Mouse (Mus musculus) forebrain, postnatal 0 days (tissue): ENCODE measurements at regions not wholly inside any gene's neighbourhood (a gene's known extent, or its start where the extent isn't known, plus 50 kb on each side); places are given as distances from the start of the nearest gene placed in this dataset.

Source experiments
- ATAC-seq: fragments of 200-750 bp; cut with Nextera tagmentation; 2 replicates; pipeline ENCODE4 v1.8.0; 2017; ENCODE audit warnings: mild to moderate bottlenecking, moderate library complexity
- DNase-seq: peaks from one replicate; pipeline ENCODE4 v3.0.0-alpha.2; 2015
- H3K27ac ChIP-seq: fragments of 300-500 bp; sonication (generic); 2 replicates; pipeline ENCODE4 v1.5.1; 2014; ENCODE audit warnings: low read depth, mild to moderate bottlenecking, antibody characterized with exemption, low read length, moderate library complexity, mixed read lengths
- H3K27me3 ChIP-seq: fragments of 300-500 bp; sonication (generic); 2 replicates; pipeline ENCODE4 v1.6.1; 2014; ENCODE audit warnings: mild to moderate bottlenecking, low read length, mixed read lengths; ENCODE audit not compliant: insufficient read depth
- H3K36me3 ChIP-seq: fragments of 300-500 bp; sonication (generic); 2 replicates; pipeline ENCODE4 v1.6.1; 2014; ENCODE audit warnings: mild to moderate bottlenecking, moderate library complexity; ENCODE audit not compliant: insufficient read depth
- H3K4me1 ChIP-seq: fragments of 300-500 bp; sonication (generic); 2 replicates; pipeline ENCODE4 v1.6.1; 2014; ENCODE audit warnings: antibody characterized with exemption; ENCODE audit not compliant: insufficient read depth
- H3K4me2 ChIP-seq: fragments of 300-500 bp; sonication (generic); 2 replicates; pipeline ENCODE4 v1.6.1; 2014; ENCODE audit warnings: low read depth, mild to moderate bottlenecking, moderate library complexity
- H3K4me3 ChIP-seq: fragments of 300-500 bp; sonication (generic); 2 replicates; pipeline ENCODE4 v1.5.1; 2014; ENCODE audit warnings: low read depth, low read length, mixed read lengths
- H3K9ac ChIP-seq: fragments of 300-500 bp; sonication (generic); 2 replicates; pipeline ENCODE4 v1.6.1; 2014; ENCODE audit warnings: mild to moderate bottlenecking
- H3K9me3 ChIP-seq: fragments of 300-500 bp; sonication (generic); 2 replicates; pipeline ENCODE4 v1.6.1; 2016; ENCODE audit warnings: low read length
- CTCF ChIP-seq: sonication (generic); IDR thresholded peaks from 2 replicates; pipeline ENCODE4 v1.5.1; 2016; ENCODE audit warnings: antibody characterized with exemption, control low read depth, low read depth
- WGBS: fragments of 180-500 bp; shearing (Covaris S2); extraction: QIAGEN DNeasy Blood & Tissue Kit; methylation state at CpG from one replicate; pipeline ENCODE4 v1.1.7; 2014; 5-methylcytosine and 5-hydroxymethylcytosine counted together

DNA sequence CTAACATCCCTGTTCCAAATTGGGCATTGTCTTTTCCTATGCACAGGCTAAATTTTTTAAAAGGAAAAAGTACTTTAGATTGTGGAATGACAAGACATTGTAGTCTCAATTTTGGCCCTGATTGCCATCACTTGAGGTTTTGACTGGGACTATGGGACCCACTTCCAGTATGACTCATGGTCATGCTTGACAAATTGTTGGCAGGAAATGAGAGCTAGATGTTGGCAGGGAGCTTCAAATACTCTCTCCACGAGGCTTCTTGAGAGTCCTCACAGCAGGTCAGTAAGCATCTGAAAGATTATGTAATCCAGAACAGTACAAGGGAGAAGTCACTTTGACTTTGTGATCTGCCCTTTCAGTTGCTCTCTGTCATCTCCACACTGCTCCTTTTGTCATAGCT, 1135.4 kb upstream of the Lrrc6 start:
- WGBS: 14% methylated on average over 1 of the region's 1 CpGs
- DNase-seq: no peak

DNA sequence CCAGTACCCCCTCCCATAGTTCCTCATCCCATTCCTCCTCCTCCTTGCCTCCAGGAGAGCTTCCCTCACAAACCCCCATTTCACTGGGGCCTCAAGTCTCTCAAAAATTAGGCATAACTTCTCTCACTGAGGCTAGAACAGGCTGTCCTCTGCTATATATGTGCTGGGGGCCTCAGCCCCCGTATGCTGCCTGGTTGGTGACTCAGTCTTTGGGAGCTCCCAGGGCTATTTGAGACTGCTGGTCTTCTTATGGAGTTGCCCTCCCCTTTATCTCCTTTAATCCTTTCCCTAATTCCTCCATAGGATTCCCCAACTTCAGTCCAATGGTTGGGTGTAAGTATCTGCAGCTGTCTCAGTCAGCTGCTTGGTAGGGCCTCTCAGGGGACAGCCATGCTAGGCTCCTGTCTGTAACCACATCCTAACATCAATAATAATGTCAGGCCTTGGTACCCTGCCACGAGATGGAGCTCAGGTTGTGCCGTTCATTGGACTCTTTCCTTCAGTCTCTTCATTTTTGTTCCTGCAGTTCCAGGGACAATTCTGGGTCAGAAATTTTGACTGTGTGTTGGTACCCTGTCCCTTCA, 1126.1 kb upstream of the Lrrc6 start:
- WGBS: 87% methylated on average over 3 of the region's 3 CpGs
- H3K36me3 ChIP-seq: no peaks in the 10 kb centered on the region
- no peaks in the 10 kb centered on the region for H3K4me1 ChIP-seq
- no peak overlapping the region for H3K9ac ChIP-seq
- H3K27me3 ChIP-seq: no peaks in the 10 kb centered on the region
- DNase-seq (no peak), ATAC-seq (no peak)
- H3K4me2 ChIP-seq: no peak overlapping the region
- no peak overlapping the region for H3K4me3 ChIP-seq
- no peak for TF ChIP-seq CTCF
- no peak overlapping the region for H3K27ac ChIP-seq
- H3K9me3 ChIP-seq: no peaks in the 10 kb centered on the region

More for the DNA sequence above, 1135.4 kb upstream of the Lrrc6 start:
- H3K4me2 ChIP-seq: no peak overlapping the region
- no peaks in the 10 kb centered on the region for H3K27me3 ChIP-seq
- no peaks in the 10 kb centered on the region for H3K9me3 ChIP-seq
- no peak overlapping the region for H3K4me3 ChIP-seq
- no peak for ATAC-seq
- no peak overlapping the region for H3K27ac ChIP-seq
- no peaks in the 10 kb centered on the region for H3K4me1 ChIP-seq
- no peak overlapping the region for H3K9ac ChIP-seq
- no peaks in the 10 kb centered on the region for H3K36me3 ChIP-seq
- no peak for TF ChIP-seq CTCF

- 74% methylated on average over 3 of the region's 3 CpGs for WGBS
- 0 out of 2 replicates have a peak, but pooled peaks have one; percentile 23 for ATAC-seq
- TF ChIP-seq CTCF: no peak
- Histone ChIP-seq H3K4me3 (no peak overlapping the region), H3K27me3 (no peaks in the 10 kb centered on the region), H3K4me1 (no peaks in the 10 kb centered on the region), H3K9ac (no peak overlapping the region), H3K36me3 (no peaks in the 10 kb centered on the region), H3K9me3 (no peaks in the 10 kb centered on the region), H3K4me2 (no peak overlapping the region), H3K27ac (no peak overlapping the region)
- peak; percentile 35 for DNase-seq
Observed at GRCm38 (mm10) chr15:67611896-67612295, 1111.2 kb upstream of the Lrrc6 start.

DNA sequence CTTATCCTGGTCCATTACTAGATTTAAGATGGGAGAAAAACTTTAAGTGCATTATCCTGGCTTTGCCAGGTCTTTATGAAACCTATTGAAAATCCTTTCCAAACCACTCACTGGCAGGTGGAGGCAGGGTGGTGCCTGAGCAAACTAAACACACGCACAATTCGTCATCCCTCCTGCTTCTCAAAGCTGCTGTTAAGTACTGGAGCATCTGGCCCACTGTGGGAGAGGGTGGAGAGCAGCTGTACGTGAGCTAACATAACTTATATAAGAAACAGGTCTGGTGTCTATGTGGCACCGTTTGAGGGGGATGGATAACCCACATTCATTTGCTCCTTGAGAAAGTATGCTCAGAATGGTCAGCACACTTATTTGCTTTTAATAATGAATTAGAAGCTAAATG, 1097.7 kb upstream of the Lrrc6 start:
- H3K9ac ChIP-seq: no peak overlapping the region
- WGBS: 70% methylated on average over 4 of the region's 4 CpGs
- H3K9me3 ChIP-seq: no peaks in the 10 kb centered on the region
- ATAC-seq (no peak), DNase-seq (no peak)
- no peak overlapping the region for H3K27ac ChIP-seq
- TF ChIP-seq CTCF: no peak
- H3K4me3 ChIP-seq: no peak overlapping the region
- no peaks in the 10 kb centered on the region for H3K27me3 ChIP-seq
- H3K4me2 ChIP-seq: no peak overlapping the region
- H3K36me3 ChIP-seq: no peaks in the 10 kb centered on the region
- no peaks in the 10 kb centered on the region for H3K4me1 ChIP-seq

DNA sequence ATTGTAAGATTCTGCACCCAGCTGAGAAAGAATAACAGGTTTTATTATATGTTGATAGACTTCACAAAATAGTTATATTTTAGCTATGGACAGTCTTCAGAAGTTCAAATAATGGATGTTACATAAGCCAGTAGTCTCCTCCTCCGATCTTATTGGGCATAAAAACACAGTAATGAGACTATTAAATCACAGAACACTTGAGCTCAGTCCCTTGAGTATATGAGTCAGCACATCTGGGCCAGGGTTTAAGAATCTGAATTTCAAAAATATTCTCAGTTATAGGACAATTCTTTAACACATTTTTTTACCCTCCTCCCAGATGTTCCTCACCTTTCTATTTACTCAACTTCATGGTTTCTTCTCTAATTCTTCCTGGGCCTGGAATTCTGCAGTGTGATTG, 1075.9 kb upstream of the Lrrc6 start:
- WGBS: 84% methylated on average over 1 of the region's 1 CpGs
- Histone ChIP-seq H3K27ac (no peak overlapping the region), H3K4me1 (no peaks in the 10 kb centered on the region), H3K9me3 (no peaks in the 10 kb centered on the region), H3K4me2 (no peak overlapping the region), H3K36me3 (no peaks in the 10 kb centered on the region), H3K4me3 (no peak overlapping the region), H3K27me3 (no peaks in the 10 kb centered on the region), H3K9ac (no peak overlapping the region)
- ATAC-seq: no peak
- no peak for DNase-seq
- no peak for TF ChIP-seq CTCF

GRCm38 (mm10) chr15:67571614-67572013, 1070.9 kb upstream of the Lrrc6 start:
- no peaks in the 10 kb centered on the region for H3K27me3 ChIP-seq
- no peak overlapping the region for H3K4me3 ChIP-seq
- WGBS: 60% methylated on average over 1 of the region's 1 CpGs
- ATAC-seq (no peak), DNase-seq (no peak)
- no peak for TF ChIP-seq CTCF
- no peaks in the 10 kb centered on the region for H3K9me3 ChIP-seq
- no peaks in the 10 kb centered on the region for H3K36me3 ChIP-seq
- no peaks in the 10 kb centered on the region for H3K4me1 ChIP-seq
- H3K9ac ChIP-seq: no peak overlapping the region
- H3K4me2 ChIP-seq: no peak overlapping the region
- H3K27ac ChIP-seq: no peak overlapping the region

DNA sequence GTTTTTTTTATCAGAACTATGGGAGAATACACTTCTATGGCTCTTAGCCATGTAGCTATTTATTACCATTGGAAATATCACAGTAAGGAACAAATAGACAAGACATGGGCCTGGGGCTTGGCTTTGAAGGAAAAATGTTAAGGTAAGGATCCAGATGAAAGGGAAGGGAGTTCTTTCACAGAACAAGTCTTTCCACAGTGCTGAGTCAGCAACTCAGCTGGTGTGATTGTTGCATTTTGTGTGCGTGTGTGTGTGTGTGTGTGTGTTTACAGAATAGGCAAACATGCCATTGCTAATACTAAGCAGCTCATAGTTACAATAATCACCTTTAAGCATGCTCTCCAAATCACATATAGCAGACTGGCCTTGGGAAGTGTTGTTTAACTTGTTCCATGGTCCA, 1056.6 kb upstream of the Lrrc6 start:
- H3K4me1 ChIP-seq: no peaks in the 10 kb centered on the region
- no peak overlapping the region for H3K4me2 ChIP-seq
- 88% methylated on average over 1 of the region's 1 CpGs for WGBS
- H3K27me3 ChIP-seq: no peaks in the 10 kb centered on the region
- no peaks in the 10 kb centered on the region for H3K36me3 ChIP-seq
- H3K9ac ChIP-seq: no peak overlapping the region
- TF ChIP-seq CTCF: no peak
- no peaks in the 10 kb centered on the region for H3K9me3 ChIP-seq
- ATAC-seq (no peak), DNase-seq (no peak)
- H3K4me3 ChIP-seq: no peak overlapping the region
- H3K27ac ChIP-seq: no peak overlapping the region
